Comparison of ENCODE assay signal across 8 mouse cellular contexts in the genomic region with DNA sequence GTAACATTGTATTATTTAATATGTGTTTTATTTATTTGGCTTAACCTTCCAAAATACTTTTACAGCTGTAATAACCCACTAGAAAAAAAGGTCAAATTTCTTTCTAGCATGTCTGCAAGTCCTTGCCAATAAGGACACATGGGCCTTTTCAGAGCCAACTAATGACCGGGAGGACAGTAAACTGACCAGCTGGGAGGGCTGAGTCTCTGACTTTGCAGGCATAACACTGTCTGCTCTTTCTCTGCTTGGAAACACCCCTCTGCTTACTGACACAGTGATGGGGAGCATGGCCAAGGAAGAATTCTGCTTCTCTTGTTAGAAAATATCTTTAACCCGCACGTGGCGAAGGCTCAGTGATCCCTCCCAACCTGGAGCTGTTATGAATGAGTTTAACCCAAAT. TPM values are rescaled to one million over a fixed set of nuclear protein-coding genes. Genes with fewer than 3 reads are reported as not detected.
DNase-seq lines count a peak whose midpoint lies in the region; ATAC-seq and TF ChIP-seq lines count a peak whose summit lies in the region.

No protein-coding gene starts in this region.

- peaks cover 5% of the 10 kb centered on the region for H3K4me1 ChIP-seq in liver, adult 2 months (ENCODE audit: control insufficient read depth, insufficient read depth, low read length)
- no peaks in the 10 kb centered on the region for H3K4me1 ChIP-seq in liver, embryonic 11.5 days (replicated peaks; ENCODE audit: control insufficient read depth, insufficient read depth, low read length)
- H3K4me1 ChIP-seq in forebrain, postnatal 0 days (ENCODE audit: insufficient read depth), result peaks cover 6% of the 10 kb centered on the region; the same call in 1 of the 2 replicates
- H3K4me1 ChIP-seq in hindbrain, embryonic 11.5 days (replicated peaks; ENCODE audit: control insufficient read depth, insufficient read depth, low read length), result no peaks in the 10 kb centered on the region
- H3K4me1 ChIP-seq in stomach, embryonic 15.5 days, result no peaks in the 10 kb centered on the region

- no peak for ATAC-seq in liver, embryonic 11.5 days (replicated peaks; ENCODE audit: low FRiP score)
- no peak for ATAC-seq in forebrain, postnatal 0 days
- ATAC-seq in hindbrain, embryonic 11.5 days (ENCODE audit: low FRiP score), result no peak
- peak; percentile 64; the same call in 1 of the 2 replicates for ATAC-seq in stomach, embryonic 15.5 days (ENCODE audit: insufficient read depth, low FRiP score, low read depth)

- WGBS in liver, adult 2 months, result 73% methylated on average over 4 of the region's 4 CpGs
- 69% methylated on average over 4 of the region's 4 CpGs for WGBS in liver, embryonic 11.5 days
- 57% methylated on average over 4 of the region's 4 CpGs for WGBS in forebrain, postnatal 0 days
- WGBS in hindbrain, embryonic 11.5 days, result 73% methylated on average over 4 of the region's 4 CpGs
- WGBS in stomach, embryonic 15.5 days, result 39% methylated on average over 4 of the region's 4 CpGs

- H3K4me2 ChIP-seq in liver, embryonic 11.5 days, result no peak overlapping the region; the same call in 1 of the 2 replicates
- H3K4me2 ChIP-seq in forebrain, postnatal 0 days (ENCODE audit: low read depth), result peak overlapping the region; percentile 74
- H3K4me2 ChIP-seq in hindbrain, embryonic 11.5 days (replicated peaks; ENCODE audit: low read depth, low read length), result no peak overlapping the region
- peak overlapping the region; percentile 76 for H3K4me2 ChIP-seq in stomach, embryonic 15.5 days

- no peak for TF ChIP-seq CTCF in liver, adult 2 months (IDR thresholded peaks at IDR 0.05; ENCODE audit: low read depth, low read length)
- no peak for TF ChIP-seq CTCF in forebrain, postnatal 0 days (IDR thresholded peaks at IDR 0.05; ENCODE audit: low read depth)
- no peak for TF ChIP-seq CTCF in layer of hippocampus, adult 2 months (conservative IDR thresholded peaks at IDR 0.05)

- no peak for TF ChIP-seq POLR2A in liver, adult 2 months (IDR thresholded peaks at IDR 0.05; ENCODE audit: extremely low read depth, insufficient read depth, low read length)

- H3K79me2 ChIP-seq in liver, adult 2 months (ENCODE audit: control insufficient read depth, insufficient read depth, low read length), result no peaks in the 10 kb centered on the region

- no peak overlapping the region for H3K9ac ChIP-seq in liver, adult 2 months (ENCODE audit: low read depth, low read length)
- no peak overlapping the region for H3K9ac ChIP-seq in liver, embryonic 11.5 days (ENCODE audit: low read depth, low read length)
- H3K9ac ChIP-seq in forebrain, postnatal 0 days, result no peak overlapping the region; the same call in 1 of the 2 replicates
- no peak overlapping the region for H3K9ac ChIP-seq in hindbrain, embryonic 11.5 days (ENCODE audit: low read depth, low read length)
- H3K9ac ChIP-seq in stomach, embryonic 15.5 days, result no peak overlapping the region

- H3K27ac ChIP-seq in liver, adult 2 months (replicated peaks; ENCODE audit: insufficient read depth, low read depth, low read length), result no peak overlapping the region
- H3K27ac ChIP-seq in liver, embryonic 11.5 days (ENCODE audit: low read depth, low read length), result no peak overlapping the region
- no peak overlapping the region for H3K27ac ChIP-seq in forebrain, postnatal 0 days (ENCODE audit: low read depth, low read length)
- H3K27ac ChIP-seq in hindbrain, embryonic 11.5 days (ENCODE audit: low read depth, low read length), result no peak overlapping the region
- peak overlapping the region; percentile 64; the same call in 1 of the 2 replicates for H3K27ac ChIP-seq in stomach, embryonic 15.5 days
- no peak overlapping the region for H3K27ac ChIP-seq in layer of hippocampus, adult 2 months

- H3K4me3 ChIP-seq in liver, adult 2 months (ENCODE audit: insufficient read depth, low read depth, low read length), result no peak overlapping the region
- no peak overlapping the region for H3K4me3 ChIP-seq in liver, embryonic 11.5 days (ENCODE audit: low read depth, low read length)
- H3K4me3 ChIP-seq in forebrain, postnatal 0 days (ENCODE audit: low read depth, low read length), result peak overlapping the region; percentile 76
- no peak overlapping the region for H3K4me3 ChIP-seq in hindbrain, embryonic 11.5 days (ENCODE audit: low read depth, low read length)
- H3K4me3 ChIP-seq in stomach, embryonic 15.5 days (replicated peaks), result peak overlapping the region; percentile 67
- no peak overlapping the region; the same call in 1 of the 2 replicates for H3K4me3 ChIP-seq in layer of hippocampus, adult 2 months

- peak; percentile 52 for DNase-seq in liver, adult 2 months (ENCODE audit: extremely low read depth, low read depth, low spot score)
- DNase-seq in liver, embryonic 11.5 days (ENCODE audit: low spot score), result no peak
- DNase-seq in forebrain, postnatal 0 days, result no peak
- peak; percentile 7 for DNase-seq in hindbrain, embryonic 11.5 days (ENCODE audit: low spot score)
- peak; percentile 16 to 46 for DNase-seq in lung, adult 18-20 months
- DNase-seq in frontal cortex, adult 2 months (ENCODE audit: extremely low spot score in 1 of 2, low spot score in 1 of 2), result no peak
- no peak for DNase-seq in layer of hippocampus, adult 2 months (ENCODE audit: low spot score in 2 of 2)

- no peaks in the 10 kb centered on the region for H3K36me3 ChIP-seq in liver, adult 2 months (ENCODE audit: control insufficient read depth, insufficient read depth, low read length)
- H3K36me3 ChIP-seq in liver, embryonic 11.5 days (ENCODE audit: control insufficient read depth, insufficient read depth, low read length), result no peaks in the 10 kb centered on the region
- H3K36me3 ChIP-seq in forebrain, postnatal 0 days (ENCODE audit: insufficient read depth), result no peaks in the 10 kb centered on the region
- H3K36me3 ChIP-seq in hindbrain, embryonic 11.5 days (ENCODE audit: control insufficient read depth, insufficient read depth, low read length), result no peaks in the 10 kb centered on the region
- H3K36me3 ChIP-seq in stomach, embryonic 15.5 days, result 0 out of 2 replicates have a peak, but pooled peaks cover 4% of the 10 kb centered on the region

- no peaks in the 10 kb centered on the region for H3K27me3 ChIP-seq in liver, adult 2 months (ENCODE audit: control insufficient read depth, insufficient read depth, low read length)
- H3K27me3 ChIP-seq in liver, embryonic 11.5 days (replicated peaks; ENCODE audit: control insufficient read depth, insufficient read depth, low read length), result no peaks in the 10 kb centered on the region
- H3K27me3 ChIP-seq in forebrain, postnatal 0 days (ENCODE audit: insufficient read depth, low read length), result no peaks in the 10 kb centered on the region
- H3K27me3 ChIP-seq in hindbrain, embryonic 11.5 days (ENCODE audit: control insufficient read depth, insufficient read depth, low read length), result no peaks in the 10 kb centered on the region
- no peaks in the 10 kb centered on the region for H3K27me3 ChIP-seq in stomach, embryonic 15.5 days (replicated peaks)

- H3K9me3 ChIP-seq in liver, embryonic 11.5 days (ENCODE audit: control insufficient read depth, low read length), result no peaks in the 10 kb centered on the region
- H3K9me3 ChIP-seq in forebrain, postnatal 0 days (ENCODE audit: low read length), result no peaks in the 10 kb centered on the region
- no peaks in the 10 kb centered on the region for H3K9me3 ChIP-seq in hindbrain, embryonic 11.5 days (ENCODE audit: control insufficient read depth, low read length)
- H3K9me3 ChIP-seq in stomach, embryonic 15.5 days, result no peaks in the 10 kb centered on the region

RNA-seq across cellular contexts. Expression of a gene that starts 1.2 kb away (rescaled TPM):
- 0.65 and 1.0 TPM in 2 replicates for total RNA-seq in liver, adult 2 months (2014; rRNA removed)
- polyA plus RNA-seq in liver, adult 2 months (2012; rRNA removed), result 0.22 and 0.23 TPM in 2 replicates
- polyA plus RNA-seq in liver, embryonic 11.5 days (2014; fragmentation: Nextera tagmentation; extraction: Ambion mirVana), result 1.1 and 1.2 TPM in 2 replicates
- 4.6 and 6.2 TPM in 2 replicates for total RNA-seq in forebrain, postnatal 0 days (2014; rRNA removed)
- 2.1 and 3.0 TPM in 2 replicates for polyA plus RNA-seq in forebrain, postnatal 0 days (2015; fragmentation: Nextera tagmentation; extraction: Ambion mirVana)
- polyA plus RNA-seq in hindbrain, embryonic 11.5 days (2014; fragmentation: Nextera tagmentation; extraction: Ambion mirVana), result 3.7 and 4.3 TPM in 2 replicates
- polyA plus RNA-seq in stomach, embryonic 15.5 days (2015; fragmentation: Nextera tagmentation; extraction: Ambion mirVana), result 10.1 and 10.4 TPM in 2 replicates
- polyA plus RNA-seq in frontal cortex, adult 2 months (2012; rRNA removed), result 0.92 and 1.0 TPM in 2 replicates
- total RNA-seq in layer of hippocampus, adult 2 months (2021), result 1 to 10 TPM; 1.7 to 2.1 TPM

Comparison
In these comparisons a context has a peak if more than half of its experiments do, and no peak if none do; other contexts are left out.
1. DNase-seq: peak in liver, adult 2 months (single experiment), hindbrain, embryonic 11.5 days (single experiment) and lung, adult 18-20 months (2 of 2); none in liver, embryonic 11.5 days (single experiment), forebrain, postnatal 0 days (single experiment), frontal cortex, adult 2 months (0 of 2) and layer of hippocampus, adult 2 months (0 of 2).
2. H3K4me3 ChIP-seq: peak in forebrain, postnatal 0 days (single experiment) and stomach, embryonic 15.5 days (single experiment); none in liver, adult 2 months (single experiment), liver, embryonic 11.5 days (single experiment), hindbrain, embryonic 11.5 days (single experiment) and layer of hippocampus, adult 2 months (single experiment).
3. H3K4me2 ChIP-seq: peak in forebrain, postnatal 0 days (single experiment) and stomach, embryonic 15.5 days (single experiment); none in liver, embryonic 11.5 days (single experiment) and hindbrain, embryonic 11.5 days (single experiment).